Mouse (Mus musculus) embryo, embryonic 10 days (tissue): Measurements from ENCODE around the gene Mgam.
"Not testable (repeated sequence)": the region's sequence is repeated elsewhere in the genome, so short reads cannot be mapped to it uniquely, and the experiment has no call there.

ENCODE experiments used
- DNase-seq: peaks from one replicate; pipeline ENCODE4 v3.0.0-alpha.2; 2015; ENCODE audit warnings: low spot score

Mgam gene

GRCm38 (mm10) chr6:40728506-40728905 is 99.9 kb downstream of the Mgam start:
- DNase-seq: not testable (repeated sequence)

- DNase-seq: no peak
These were observed 110.9 kb downstream of the Mgam start for GRCm38 (mm10) chr6:40739545-40739944.

- DNase-seq: not testable (repeated sequence)
These were observed 120.4 kb downstream of the Mgam start for GRCm38 (mm10) chr6:40749030-40749429.

- no peak for DNase-seq
These were observed 127.3 kb downstream of the Mgam start for GRCm38 (mm10) chr6:40755948-40756347.

- not testable (repeated sequence) for DNase-seq
These were observed 128.7 kb downstream of the Mgam start for GRCm38 (mm10) chr6:40757346-40757745.

- no peak for DNase-seq
These were observed 146.0 kb downstream of the Mgam start for GRCm38 (mm10) chr6:40774656-40775055.

- DNase-seq: no peak
These were observed 149.8 kb downstream of the Mgam start for GRCm38 (mm10) chr6:40778458-40778857.

- no peak for DNase-seq
These were observed 155.0 kb downstream of the Mgam start for GRCm38 (mm10) chr6:40783637-40784036.

GRCm38 (mm10) chr6:40784378-40784777 is 155.7 kb downstream of the Mgam start:
- DNase-seq: no peak

- DNase-seq: no peak
These were observed 166.6 kb downstream of the Mgam start for GRCm38 (mm10) chr6:40795077-40795812.

- no peak for DNase-seq
These were observed 189.7 kb downstream of the Mgam start for GRCm38 (mm10) chr6:40818237-40818902.
